Mouse (Mus musculus) bone marrow macrophage, adult 2 months (primary cell): Measurements from ENCODE around the gene Igf2.

Experiments used
- CTCF ChIP-seq: IDR thresholded peaks from 2 replicates; pipeline ENCODE4 v1.5.1; 2012; ENCODE audit warnings: low read depth, mild to moderate bottlenecking, low read length, moderate library complexity
- POLR2A ChIP-seq: IDR thresholded peaks from 2 replicates; pipeline ENCODE4 v1.6.1; 2012; ENCODE audit warnings: mild to moderate bottlenecking, low read depth, low read length, borderline replicate concordance

DNA sequence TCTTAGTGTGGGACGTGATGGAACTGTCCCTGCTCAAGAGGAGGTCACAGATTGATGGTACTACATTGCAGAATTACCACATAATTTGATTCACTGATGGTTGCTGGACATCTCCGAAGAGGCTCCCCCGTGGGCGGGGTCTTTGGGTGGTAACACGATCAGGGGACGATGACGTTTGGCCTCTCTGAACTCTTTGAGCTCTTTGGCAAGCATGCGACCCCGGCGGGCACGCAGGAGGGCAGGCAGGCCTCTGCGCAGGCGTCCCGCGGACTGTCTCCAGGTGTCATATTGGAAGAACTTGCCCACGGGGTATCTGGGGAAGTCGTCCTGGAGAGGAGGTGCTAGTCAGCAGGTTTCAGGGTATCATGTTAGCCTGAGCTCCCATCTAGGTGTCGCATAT is 12.9 kb downstream of the Igf2 start:
- no peak for TF ChIP-seq CTCF
- TF ChIP-seq POLR2A, result no peak
